Comparison of ENCODE assay signal across 26 mouse cellular contexts in genomic region chr6:45062214-45062997, GRCm38 (mm10). TPM values are rescaled to one million over a fixed set of nuclear protein-coding genes. Genes with fewer than 3 reads are reported as not detected.
DNase-seq lines count a peak whose midpoint lies in the region; ATAC-seq and TF ChIP-seq lines count a peak whose summit lies in the region.
"Had no signal": no experiment of that assay in that cellular context is flagged by ENCODE, and none has a peak within 500 bp of the region (broad histone marks: within the 10 kb centered on the region; RNA-seq: fewer than 3 reads in every experiment).

No protein-coding gene starts in this region.

- no peak overlapping the region for H3K27ac ChIP-seq in embryonic facial prominence, embryonic 11.5 days (replicated peaks; ENCODE audit: low read depth, low read length)
- H3K27ac ChIP-seq in embryonic facial prominence, embryonic 10.5 days (replicated peaks), result no peak overlapping the region
- no peak overlapping the region for H3K27ac ChIP-seq in layer of hippocampus, adult 2 months
- no peak overlapping the region for H3K27ac ChIP-seq in neural tube, embryonic 15.5 days (replicated peaks)
- H3K27ac ChIP-seq: forebrain, embryonic 15.5 days; heart, embryonic 15.5 days; kidney, postnatal 0 days; limb, embryonic 13.5 days; liver, embryonic 14.5 days; stomach, embryonic 15.5 days had no signal

- H3K4me1 ChIP-seq in embryonic facial prominence, embryonic 11.5 days (ENCODE audit: control insufficient read depth, insufficient read depth, low read length), result no peaks in the 10 kb centered on the region
- peaks cover 7% of the 10 kb centered on the region for H3K4me1 ChIP-seq in embryonic facial prominence, embryonic 10.5 days
- peaks cover 5% of the 10 kb centered on the region; the same call in 1 of the 2 replicates for H3K4me1 ChIP-seq in neural tube, embryonic 15.5 days
- H3K4me1 ChIP-seq: heart, embryonic 15.5 days; limb, embryonic 13.5 days; stomach, embryonic 15.5 days had no signal

- TF ChIP-seq CTCF in layer of hippocampus, adult 2 months (conservative IDR thresholded peaks at IDR 0.05), result peak; percentile 67
- TF ChIP-seq CTCF in brain, embryonic 14.5 days (IDR thresholded peaks at IDR 0.05; ENCODE audit: borderline replicate concordance, extremely low read depth, insufficient read depth, insufficient read length), result peak; percentile 9; the same call in 1 of the 2 replicates

- 0 out of 2 replicates have a peak, but pooled peaks cover 2% of the 10 kb centered on the region for H3K27me3 ChIP-seq in embryonic facial prominence, embryonic 11.5 days (ENCODE audit: control insufficient read depth, insufficient read depth, low read length)
- peaks cover 19% of the 10 kb centered on the region for H3K27me3 ChIP-seq in embryonic facial prominence, embryonic 10.5 days (replicated peaks; ENCODE audit: low read depth, poor library complexity, severe bottlenecking)
- no peaks in the 10 kb centered on the region for H3K27me3 ChIP-seq in neural tube, embryonic 15.5 days (replicated peaks)
- H3K27me3 ChIP-seq: forebrain, embryonic 15.5 days; Patski had no signal

- TF ChIP-seq POLR2A in brain, embryonic 14.5 days (IDR thresholded peaks at IDR 0.05; ENCODE audit: borderline replicate concordance, extremely low read depth, insufficient read depth, insufficient read length, poor library complexity, severe bottlenecking), result no peak

- ATAC-seq in embryonic facial prominence, embryonic 11.5 days (replicated peaks; ENCODE audit: insufficient number of reproducible peaks, low FRiP score, low TSS enrichment, low read depth), result no peak
- no peak for ATAC-seq in neural tube, embryonic 15.5 days (ENCODE audit: low FRiP score)
- ATAC-seq: activated CD4-positive, CD25-positive, alpha-beta regulatory T cell, adult 4 months; forebrain, embryonic 15.5 days; lung, postnatal 0 days; Patski had no signal

- no peaks in the 10 kb centered on the region for H3K36me3 ChIP-seq in embryonic facial prominence, embryonic 11.5 days (replicated peaks; ENCODE audit: control insufficient read depth, insufficient read depth, low read depth, low read length)
- H3K36me3 ChIP-seq in embryonic facial prominence, embryonic 10.5 days (replicated peaks), result no peaks in the 10 kb centered on the region
- no peaks in the 10 kb centered on the region for H3K36me3 ChIP-seq in neural tube, embryonic 15.5 days
- H3K36me3 ChIP-seq: forebrain, embryonic 15.5 days; heart, embryonic 15.5 days; limb, embryonic 13.5 days; stomach, embryonic 15.5 days had no signal

- no peak overlapping the region for H3K9ac ChIP-seq in embryonic facial prominence, embryonic 11.5 days (replicated peaks; ENCODE audit: low read length)
- no peak overlapping the region for H3K9ac ChIP-seq in neural tube, embryonic 15.5 days (replicated peaks)
- H3K9ac ChIP-seq: forebrain, embryonic 15.5 days; heart, embryonic 15.5 days; limb, embryonic 13.5 days; liver, embryonic 14.5 days; stomach, embryonic 15.5 days had no signal

- WGBS in embryonic facial prominence, embryonic 11.5 days, result 72% methylated on average over 5 of the region's 5 CpGs
- 71% methylated on average over 5 of the region's 5 CpGs for WGBS in embryonic facial prominence, embryonic 10.5 days
- 61% methylated on average over 5 of the region's 5 CpGs for WGBS in neural tube, embryonic 15.5 days

- H3K4me2 ChIP-seq in embryonic facial prominence, embryonic 11.5 days (ENCODE audit: low read depth, low read length), result no peak overlapping the region
- H3K4me2 ChIP-seq in neural tube, embryonic 15.5 days, result peak overlapping the region; percentile 25
- H3K4me2 ChIP-seq: forebrain, embryonic 15.5 days; heart, embryonic 15.5 days; limb, embryonic 13.5 days; stomach, embryonic 15.5 days had no signal

- no peak overlapping the region for H3K4me3 ChIP-seq in embryonic facial prominence, embryonic 11.5 days (ENCODE audit: low read depth, low read length)
- H3K4me3 ChIP-seq in embryonic facial prominence, embryonic 10.5 days, result no peak overlapping the region
- peak overlapping the region; percentile 55 for H3K4me3 ChIP-seq in layer of hippocampus, adult 2 months
- peak overlapping the region; percentile 14; the same call in 1 of the 2 replicates for H3K4me3 ChIP-seq in neural tube, embryonic 15.5 days (replicated peaks)
- H3K4me3 ChIP-seq: forebrain, embryonic 15.5 days; heart, embryonic 15.5 days; limb, embryonic 13.5 days; stomach, embryonic 15.5 days had no signal

- no peaks in the 10 kb centered on the region for H3K9me3 ChIP-seq in embryonic facial prominence, embryonic 11.5 days (replicated peaks; ENCODE audit: control insufficient read depth, low read length)
- H3K9me3 ChIP-seq in embryonic facial prominence, embryonic 10.5 days, result no peaks in the 10 kb centered on the region
- H3K9me3 ChIP-seq in neural tube, embryonic 15.5 days (replicated peaks), result no peaks in the 10 kb centered on the region
- H3K9me3 ChIP-seq: forebrain, embryonic 15.5 days; heart, embryonic 15.5 days; limb, embryonic 13.5 days; stomach, embryonic 15.5 days had no signal

- peak; percentile 3 for DNase-seq in embryonic facial prominence, embryonic 11.5 days (ENCODE audit: low spot score)
- no peak for DNase-seq in embryonic facial prominence, embryonic 10.5 days (ENCODE audit: low spot score)
- DNase-seq in layer of hippocampus, adult 2 months (ENCODE audit: low spot score in 2 of 2), result no peak
- no peak for DNase-seq in layer of hippocampus, adult 9-10 months (ENCODE audit: low spot score)
- peak; percentile 75 for DNase-seq in brain, embryonic 14.5 days (ENCODE audit: low read depth)
- no peak for DNase-seq in left cerebral cortex, adult 9 months (ENCODE audit: low spot score in 2 of 2)
- DNase-seq in spleen, adult 18-20 months, result no peak
- DNase-seq: adrenal gland, postnatal 25 days; gastrocnemius, postnatal 10 days; heart, adult 18-20 months; kidney, adult 11 months; thymus, postnatal 14 days had no signal

RNA-seq across cellular contexts. Expression of gene Cntnap2, which starts 3.2 kb away (rescaled TPM):
- 5.5 and 6.7 TPM in 2 replicates for polyA plus RNA-seq in embryonic facial prominence, embryonic 11.5 days (2014; fragmentation: Nextera tagmentation; extraction: Ambion mirVana)
- polyA plus RNA-seq in embryonic facial prominence, embryonic 10.5 days (2016; fragmentation: Nextera tagmentation; extraction: Ambion mirVana), result 7.8 and 8.3 TPM in 2 replicates
- total RNA-seq in layer of hippocampus, adult 2 months (2021), result 100 to 1,000 TPM; 126 to 147 TPM
- polyA plus RNA-seq in brain, embryonic 14.5 days (2012; rRNA removed), result 75.8 and 77.9 TPM in 2 replicates
- polyA plus RNA-seq in neural tube, embryonic 15.5 days (2015; fragmentation: Nextera tagmentation; extraction: Ambion mirVana), result 44.8 and 56.3 TPM in 2 replicates
- total RNA-seq: common myeloid progenitor, adult 5-6 weeks; hematopoietic stem cell, adult 5-6 weeks; megakaryocyte, adult 5-6 weeks had no signal
- polyA plus RNA-seq: spleen, adult 2 months had no signal

Comparison
In these comparisons a context has a peak if more than half of its experiments do, and no peak if none do; other contexts are left out.
1. DNase-seq: peak in embryonic facial prominence, embryonic 11.5 days (single experiment) and brain, embryonic 14.5 days (single experiment); none in embryonic facial prominence, embryonic 10.5 days (single experiment), layer of hippocampus, adult 2 months (0 of 2), layer of hippocampus, adult 9-10 months (single experiment), left cerebral cortex, adult 9 months (0 of 2) and spleen, adult 18-20 months (0 of 2).
2. H3K4me3 ChIP-seq: peak in layer of hippocampus, adult 2 months (single experiment) and neural tube, embryonic 15.5 days (single experiment); none in embryonic facial prominence, embryonic 11.5 days (single experiment) and embryonic facial prominence, embryonic 10.5 days (single experiment).